Mouse (Mus musculus): ENCODE results near the gene Ttll11. TPM values are rescaled to one million over a fixed set of nuclear protein-coding genes. Genes with fewer than 3 reads are reported as not detected.

Gene Ttll11
- polyA plus RNA-seq, 1 experiment from 2014 or later: 1.5 TPM

- 16% methylated on average over 15 of the region's 15 CpGs for WGBS
- Histone ChIP-seq H3K9me3 (replicated peaks; ENCODE audit: low read length) (no peaks in the 10 kb centered on the region), H3K4me2 (ENCODE audit: low read length) (peak overlapping the region; percentile 99), H3K27ac (peak overlapping the region; percentile 88), H3K4me3 (replicated peaks; ENCODE audit: low read depth, low read length) (peak overlapping the region; percentile 75), H3K9ac (ENCODE audit: low read depth, low read length) (peak overlapping the region; percentile 80), H3K36me3 (ENCODE audit: insufficient read depth, low read length) (no peaks in the 10 kb centered on the region), H3K4me1 (replicated peaks; ENCODE audit: insufficient read depth, low read length) (peaks cover 8% of the 10 kb centered on the region; the same call in 1 of the 2 replicates), H3K27me3 (ENCODE audit: insufficient read depth, low read length) (no peaks in the 10 kb centered on the region)
- TF ChIP-seq CTCF (IDR thresholded peaks at IDR 0.05; ENCODE audit: low read depth): no peak
- ATAC-seq (replicated peaks; ENCODE audit: low FRiP score, low read depth): peak; percentile 44
- peak; percentile 44 for DNase-seq (ENCODE audit: low spot score)
Observed at GRCm38 (mm10) chr2:35978276-35978933, 1.3 kb downstream of the Ttll11 start.

DNA sequence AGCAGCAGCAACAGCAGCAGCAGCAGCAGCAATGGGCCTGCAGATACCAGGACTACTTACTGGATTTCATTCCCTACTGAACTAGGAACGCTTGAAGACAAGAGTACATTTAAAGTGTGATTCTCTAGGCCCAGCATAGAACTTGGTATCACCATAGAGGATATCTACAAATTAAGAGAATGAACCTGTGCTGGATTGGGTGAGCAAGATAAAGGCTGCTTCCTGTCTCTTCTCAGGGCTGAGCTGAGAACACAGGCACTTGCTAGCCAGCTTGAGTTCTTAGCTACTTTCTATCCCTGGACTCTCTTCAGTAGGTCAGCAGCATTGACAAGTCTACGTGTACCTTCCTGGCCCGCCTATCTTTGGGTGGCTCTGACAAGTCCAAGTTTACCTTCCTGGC is 2.0 kb downstream of the Ttll11 start:
- H3K4me1 ChIP-seq (replicated peaks; ENCODE audit: insufficient read depth, low read length): peaks cover 8% of the 10 kb centered on the region; the same call in 1 of the 2 replicates
- WGBS: 97% methylated on average over 3 of the region's 3 CpGs
- H3K9me3 ChIP-seq (replicated peaks; ENCODE audit: low read length): no peaks in the 10 kb centered on the region
- H3K27me3 ChIP-seq (ENCODE audit: insufficient read depth, low read length): no peaks in the 10 kb centered on the region
- no peak for TF ChIP-seq CTCF (IDR thresholded peaks at IDR 0.05; ENCODE audit: low read depth)
- ATAC-seq (replicated peaks; ENCODE audit: low FRiP score, low read depth) (no peak), DNase-seq (ENCODE audit: low spot score) (no peak)
- H3K4me2 ChIP-seq (ENCODE audit: low read length): peak overlapping the region; percentile 99
- no peak overlapping the region for H3K9ac ChIP-seq (ENCODE audit: low read depth, low read length)
- no peak overlapping the region; the same call in 1 of the 2 replicates for H3K4me3 ChIP-seq (replicated peaks; ENCODE audit: low read depth, low read length)
- H3K27ac ChIP-seq: no peak overlapping the region
- H3K36me3 ChIP-seq (ENCODE audit: insufficient read depth, low read length): no peaks in the 10 kb centered on the region

- Histone ChIP-seq H3K36me3 (ENCODE audit: insufficient read depth, low read length) (no peaks in the 10 kb centered on the region), H3K4me3 (replicated peaks; ENCODE audit: low read depth, low read length) (no peak overlapping the region), H3K9me3 (replicated peaks; ENCODE audit: low read length) (no peaks in the 10 kb centered on the region), H3K4me2 (ENCODE audit: low read length) (no peak overlapping the region), H3K9ac (ENCODE audit: low read depth, low read length) (no peak overlapping the region), H3K27ac (no peak overlapping the region), H3K27me3 (ENCODE audit: insufficient read depth, low read length) (no peaks in the 10 kb centered on the region), H3K4me1 (replicated peaks; ENCODE audit: insufficient read depth, low read length) (no peaks in the 10 kb centered on the region)
- WGBS: 44% methylated on average over 6 of the region's 6 CpGs
- TF ChIP-seq CTCF (IDR thresholded peaks at IDR 0.05; ENCODE audit: low read depth): no peak
- ATAC-seq (replicated peaks; ENCODE audit: low FRiP score, low read depth) (peak; percentile 75; the same call in 1 of the 2 replicates), DNase-seq (ENCODE audit: low spot score) (no peak)
Observed at GRCm38 (mm10) chr2:35972259-35973001, 7.3 kb downstream of the Ttll11 start.

DNA sequence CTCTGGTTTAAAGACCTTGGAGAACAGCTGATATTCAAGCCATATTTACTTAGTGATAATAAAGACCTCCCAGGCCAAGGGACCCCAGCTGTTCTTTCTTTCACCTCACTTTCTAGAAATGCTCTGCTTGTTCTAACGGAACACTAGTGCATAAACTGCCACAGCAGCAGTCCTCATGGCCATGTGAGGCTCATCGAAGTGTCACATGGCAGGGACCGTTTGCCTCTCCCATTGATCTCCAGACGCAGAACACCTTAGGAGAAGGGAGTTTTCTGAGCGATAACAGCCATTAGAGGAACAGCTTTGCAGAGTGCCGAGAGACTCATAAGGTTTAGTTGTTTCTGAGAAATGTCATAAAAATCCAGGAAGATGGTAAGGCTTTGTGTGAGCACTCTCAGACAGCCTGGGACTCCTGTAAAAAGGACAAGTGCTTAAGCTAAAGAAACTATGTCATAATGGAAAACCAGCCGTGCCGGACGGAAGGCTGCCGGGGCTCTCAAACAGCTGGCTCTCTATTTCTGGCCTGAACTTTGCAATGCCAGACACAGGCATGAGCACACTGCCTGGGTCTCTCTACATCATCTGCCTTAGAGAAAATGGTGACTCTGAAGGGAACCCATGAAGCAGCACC is 13.7 kb downstream of the Ttll11 start:
- H3K36me3 ChIP-seq (ENCODE audit: insufficient read depth, low read length): no peaks in the 10 kb centered on the region
- no peak overlapping the region for H3K4me3 ChIP-seq (replicated peaks; ENCODE audit: low read depth, low read length)
- H3K9me3 ChIP-seq (replicated peaks; ENCODE audit: low read length): no peaks in the 10 kb centered on the region
- H3K27ac ChIP-seq: no peak overlapping the region
- H3K9ac ChIP-seq (ENCODE audit: low read depth, low read length): no peak overlapping the region
- H3K27me3 ChIP-seq (ENCODE audit: insufficient read depth, low read length): no peaks in the 10 kb centered on the region
- H3K4me2 ChIP-seq (ENCODE audit: low read length): no peak overlapping the region
- no peak for TF ChIP-seq CTCF (IDR thresholded peaks at IDR 0.05; ENCODE audit: low read depth)
- H3K4me1 ChIP-seq (replicated peaks; ENCODE audit: insufficient read depth, low read length): no peaks in the 10 kb centered on the region
- ATAC-seq (replicated peaks; ENCODE audit: low FRiP score, low read depth) (no peak), DNase-seq (ENCODE audit: low spot score) (no peak)
- 42% methylated on average over 10 of the region's 10 CpGs for WGBS

GRCm38 (mm10) chr2:35963280-35963679 is 16.4 kb downstream of the Ttll11 start:
- no peak for TF ChIP-seq CTCF (IDR thresholded peaks at IDR 0.05; ENCODE audit: low read depth)
- H3K9ac ChIP-seq (ENCODE audit: low read depth, low read length): no peak overlapping the region
- H3K36me3 ChIP-seq (ENCODE audit: insufficient read depth, low read length): no peaks in the 10 kb centered on the region
- DNase-seq (ENCODE audit: low spot score) (no peak), ATAC-seq (replicated peaks; ENCODE audit: low FRiP score, low read depth) (no peak)
- 49% methylated on average over 2 of the region's 2 CpGs for WGBS
- H3K27ac ChIP-seq: no peak overlapping the region
- no peak overlapping the region for H3K4me3 ChIP-seq (replicated peaks; ENCODE audit: low read depth, low read length)
- H3K4me2 ChIP-seq (ENCODE audit: low read length): no peak overlapping the region
- H3K9me3 ChIP-seq (replicated peaks; ENCODE audit: low read length): no peaks in the 10 kb centered on the region
- no peaks in the 10 kb centered on the region for H3K27me3 ChIP-seq (ENCODE audit: insufficient read depth, low read length)
- H3K4me1 ChIP-seq (replicated peaks; ENCODE audit: insufficient read depth, low read length): no peaks in the 10 kb centered on the region

- no peak for TF ChIP-seq CTCF (IDR thresholded peaks at IDR 0.05; ENCODE audit: low read depth)
- 79% methylated on average over 3 of the region's 3 CpGs for WGBS
- H3K9ac ChIP-seq (ENCODE audit: low read depth, low read length): no peak overlapping the region
- ATAC-seq (replicated peaks; ENCODE audit: low FRiP score, low read depth) (no peak), DNase-seq (ENCODE audit: low spot score) (no peak)
- no peaks in the 10 kb centered on the region for H3K4me1 ChIP-seq (replicated peaks; ENCODE audit: insufficient read depth, low read length)
- H3K27me3 ChIP-seq (ENCODE audit: insufficient read depth, low read length): no peaks in the 10 kb centered on the region
- H3K4me2 ChIP-seq (ENCODE audit: low read length): no peak overlapping the region
- H3K9me3 ChIP-seq (replicated peaks; ENCODE audit: low read length): no peaks in the 10 kb centered on the region
- H3K4me3 ChIP-seq (replicated peaks; ENCODE audit: low read depth, low read length): no peak overlapping the region
- no peaks in the 10 kb centered on the region for H3K36me3 ChIP-seq (ENCODE audit: insufficient read depth, low read length)
- H3K27ac ChIP-seq: no peak overlapping the region
Observed at GRCm38 (mm10) chr2:35961593-35962127, 18.1 kb downstream of the Ttll11 start.
